Mouse (Mus musculus): ENCODE measurements around the gene Taf13. TPM values are rescaled to one million over a fixed set of nuclear protein-coding genes. Genes with fewer than 3 reads are reported as not detected.
A peak's percentile ranks its signal among the peaks of the same experiment; 100 is the strongest.

Gene Taf13
- polyA plus RNA-seq (2011; ENCODE audit: insufficient read depth, insufficient read length, low replicate concordance, missing spikeins): 9.1 and 14.8 TPM in 2 replicates

GRCm38 (mm10) chr3:108571443-108572294 lies at the start of gene Taf13:
TSS of gene Taf13 (plus strand) at chr3:108571698.
- WGBS: under 1% methylated on average over 42 of the region's 42 CpGs
- TF ChIP-seq POLR2A (IDR thresholded peaks at IDR 0.05; ENCODE audit: borderline replicate concordance, control insufficient read depth, low read depth, low read length): peak; percentile 100
- TF ChIP-seq CTCF (IDR thresholded peaks at IDR 0.05; ENCODE audit: control insufficient read depth, insufficient read depth, low read length): no peak
- peak within 1 kb of the TSS; percentile 81 for H3K27ac ChIP-seq (ENCODE audit: control insufficient read depth, insufficient read depth, low read depth, low read length, poor library complexity)

GRCm38 (mm10) chr3:108523415-108523814 lies 48.1 kb upstream of the Taf13 start:
- H3K4me3 ChIP-seq (replicated peaks; ENCODE audit: control insufficient read depth, low read depth, low read length): no peak overlapping the region
- 57% methylated on average over 4 of the region's 4 CpGs for WGBS
- H3K27ac ChIP-seq (ENCODE audit: control insufficient read depth, insufficient read depth, low read depth, low read length, poor library complexity): no peak overlapping the region
- no peaks in the 10 kb centered on the region for H3K4me1 ChIP-seq (ENCODE audit: control insufficient read depth, insufficient read depth, low read length)
- TF ChIP-seq POLR2A (IDR thresholded peaks at IDR 0.05; ENCODE audit: borderline replicate concordance, control insufficient read depth, low read depth, low read length): no peak
- TF ChIP-seq CTCF (IDR thresholded peaks at IDR 0.05; ENCODE audit: control insufficient read depth, insufficient read depth, low read length): no peak

More at GRCm38 (mm10) chr3:108571443-108572294, at the start of gene Taf13:
- Histone ChIP-seq H3K4me3 (replicated peaks; ENCODE audit: control insufficient read depth, low read depth, low read length) (peak within 1 kb of the TSS; percentile 96), H3K4me1 (ENCODE audit: control insufficient read depth, insufficient read depth, low read length) (peaks cover 2% of the 10 kb centered on the region; the same call in 1 of the 2 replicates)

- H3K27ac ChIP-seq (ENCODE audit: control insufficient read depth, insufficient read depth, low read depth, low read length, poor library complexity): no peak overlapping the region
- H3K4me3 ChIP-seq (replicated peaks; ENCODE audit: control insufficient read depth, low read depth, low read length): no peak overlapping the region
- TF ChIP-seq CTCF (IDR thresholded peaks at IDR 0.05; ENCODE audit: control insufficient read depth, insufficient read depth, low read length) (no peak), POLR2A (IDR thresholded peaks at IDR 0.05; ENCODE audit: borderline replicate concordance, control insufficient read depth, low read depth, low read length) (no peak)
- H3K4me1 ChIP-seq (ENCODE audit: control insufficient read depth, insufficient read depth, low read length): no peaks in the 10 kb centered on the region
- WGBS: 87% methylated on average over 8 of the region's 8 CpGs
Measured at GRCm38 (mm10) chr3:108528489-108528888, 43.0 kb upstream of the Taf13 start.

- peaks cover 1% of the 10 kb centered on the region for H3K4me1 ChIP-seq (ENCODE audit: control insufficient read depth, insufficient read depth, low read length)
- TF ChIP-seq CTCF (IDR thresholded peaks at IDR 0.05; ENCODE audit: control insufficient read depth, insufficient read depth, low read length) (no peak), POLR2A (IDR thresholded peaks at IDR 0.05; ENCODE audit: borderline replicate concordance, control insufficient read depth, low read depth, low read length) (no peak)
- 70% methylated on average over 9 of the region's 9 CpGs for WGBS
- no peak overlapping the region for H3K4me3 ChIP-seq (replicated peaks; ENCODE audit: control insufficient read depth, low read depth, low read length)
- no peak overlapping the region for H3K27ac ChIP-seq (ENCODE audit: control insufficient read depth, insufficient read depth, low read depth, low read length, poor library complexity)
Measured at GRCm38 (mm10) chr3:108533114-108533885, 38.2 kb upstream of the Taf13 start.

GRCm38 (mm10) chr3:108533951-108534350 lies 37.5 kb upstream of the Taf13 start, which contains the start of gene 1700013F07Rik:
TSS of gene 1700013F07Rik (plus strand) at chr3:108534150.
- Histone ChIP-seq H3K4me1 (ENCODE audit: control insufficient read depth, insufficient read depth, low read length) (peaks cover 1% of the 10 kb centered on the region), H3K27ac (ENCODE audit: control insufficient read depth, insufficient read depth, low read depth, low read length, poor library complexity) (no peak within 1 kb of the TSS), H3K4me3 (replicated peaks; ENCODE audit: control insufficient read depth, low read depth, low read length) (no peak within 1 kb of the TSS)
- TF ChIP-seq POLR2A (IDR thresholded peaks at IDR 0.05; ENCODE audit: borderline replicate concordance, control insufficient read depth, low read depth, low read length) (no peak), CTCF (IDR thresholded peaks at IDR 0.05; ENCODE audit: control insufficient read depth, insufficient read depth, low read length) (no peak)
- WGBS: 79% methylated on average over 6 of the region's 6 CpGs

GRCm38 (mm10) chr3:108535896-108536516 lies 35.5 kb upstream of the Taf13 start:
- Histone ChIP-seq H3K4me3 (replicated peaks; ENCODE audit: control insufficient read depth, low read depth, low read length) (no peak overlapping the region), H3K27ac (ENCODE audit: control insufficient read depth, insufficient read depth, low read depth, low read length, poor library complexity) (no peak overlapping the region), H3K4me1 (ENCODE audit: control insufficient read depth, insufficient read depth, low read length) (peaks cover 1% of the 10 kb centered on the region)
- WGBS: 13% methylated on average over 15 of the region's 15 CpGs
- TF ChIP-seq CTCF (IDR thresholded peaks at IDR 0.05; ENCODE audit: control insufficient read depth, insufficient read depth, low read length): no peak
- TF ChIP-seq POLR2A (IDR thresholded peaks at IDR 0.05; ENCODE audit: borderline replicate concordance, control insufficient read depth, low read depth, low read length): no peak

- under 1% methylated on average over 35 of the region's 35 CpGs for WGBS
- Histone ChIP-seq H3K4me3 (replicated peaks; ENCODE audit: control insufficient read depth, low read depth, low read length) (no peak within 1 kb of the TSS), H3K27ac (ENCODE audit: control insufficient read depth, insufficient read depth, low read depth, low read length, poor library complexity) (no peak within 1 kb of the TSS), H3K4me1 (ENCODE audit: control insufficient read depth, insufficient read depth, low read length) (peaks cover 1% of the 10 kb centered on the region)
- TF ChIP-seq POLR2A (IDR thresholded peaks at IDR 0.05; ENCODE audit: borderline replicate concordance, control insufficient read depth, low read depth, low read length) (0 out of 2 replicates have a peak, but pooled peaks have one; percentile 23), CTCF (IDR thresholded peaks at IDR 0.05; ENCODE audit: control insufficient read depth, insufficient read depth, low read length) (no peak)
Measured at GRCm38 (mm10) chr3:108536517-108537260, 34.8 kb upstream of the Taf13 start, which contains the start of gene 5330417C22Rik. TSS of gene 5330417C22Rik (minus strand) at chr3:108536536.

Measured in bone marrow, adult 2 months (tissue).